Mouse (Mus musculus) lung, postnatal 14 days (tissue): Measurements from ENCODE around the gene Timmdc1.
"Not testable (repeated sequence)": the region's sequence is repeated elsewhere in the genome, so short reads cannot be mapped to it uniquely, and the experiment has no call there.

Experiments
- DNase-seq: peaks from one replicate; pipeline ENCODE4 v3.0.0; 2021

Timmdc1 gene

GRCm38 (mm10) chr16:38493890-38494289, 28.6 kb downstream of the Timmdc1 start:
- no peak for DNase-seq

DNA sequence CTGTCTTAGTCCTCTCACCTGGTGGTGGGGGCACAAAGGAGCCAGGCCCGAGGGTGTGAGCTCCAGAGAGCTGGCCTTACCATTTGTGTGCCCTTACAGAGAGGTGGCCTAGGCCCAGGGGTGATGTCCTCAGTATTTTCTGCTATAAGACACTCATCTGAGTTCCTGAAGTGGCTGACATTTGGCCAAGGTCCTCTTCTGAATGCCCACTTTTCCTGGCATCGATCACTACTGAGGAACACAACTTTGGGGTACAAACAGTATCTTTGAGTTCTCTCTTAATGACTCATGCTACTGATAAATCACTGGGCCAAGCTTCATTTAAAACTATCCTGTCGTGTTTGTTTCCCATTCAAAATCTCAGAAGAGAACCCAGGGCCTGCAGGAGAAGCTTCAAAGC, 29.9 kb downstream of the Timmdc1 start:
- DNase-seq = no peak

- DNase-seq = peak; percentile 4
These were observed 38.7 kb downstream of the Timmdc1 start for GRCm38 (mm10) chr16:38483582-38484309.

GRCm38 (mm10) chr16:38482780-38483562, 39.5 kb downstream of the Timmdc1 start:
- peak; percentile 61 for DNase-seq

DNA sequence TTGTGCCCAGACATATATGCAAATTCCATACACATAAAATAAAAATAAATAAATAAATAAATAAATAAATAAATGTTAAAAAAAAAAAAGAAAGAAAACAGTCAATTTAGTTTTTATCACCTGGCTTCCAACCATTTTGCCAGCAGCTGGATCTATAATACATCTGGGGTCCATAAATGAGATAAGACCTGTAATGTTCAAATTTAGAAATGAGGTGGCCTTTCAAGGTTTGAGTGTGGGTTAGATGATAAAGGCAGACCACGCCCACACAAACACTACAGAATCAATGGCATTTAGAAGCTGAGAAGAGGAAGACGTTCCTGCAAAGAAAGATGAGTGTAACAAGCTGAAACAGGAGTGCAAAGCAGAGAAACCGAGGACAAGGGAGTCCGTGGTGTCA, 41.1 kb downstream of the Timmdc1 start:
- DNase-seq = no peak

DNA sequence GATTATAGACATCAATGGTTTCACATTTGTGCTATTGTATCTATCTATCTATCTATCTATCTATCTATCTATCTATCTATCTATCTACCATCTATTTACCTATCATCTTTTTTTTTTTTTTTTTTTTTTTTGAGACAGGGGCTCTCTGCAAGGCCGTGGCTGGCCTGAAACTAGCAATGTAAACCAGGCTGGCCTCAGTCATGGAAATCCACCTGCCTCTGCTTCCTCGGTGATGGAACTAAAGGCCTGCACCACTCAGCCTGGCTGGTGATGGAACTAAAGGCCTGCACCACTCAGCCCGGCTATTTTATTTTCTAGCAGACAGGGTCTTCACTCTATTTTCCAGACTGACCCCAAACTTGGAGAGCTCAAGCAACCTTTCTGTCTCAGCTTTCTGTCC, 44.2 kb downstream of the Timmdc1 start:
- DNase-seq = no peak

DNA sequence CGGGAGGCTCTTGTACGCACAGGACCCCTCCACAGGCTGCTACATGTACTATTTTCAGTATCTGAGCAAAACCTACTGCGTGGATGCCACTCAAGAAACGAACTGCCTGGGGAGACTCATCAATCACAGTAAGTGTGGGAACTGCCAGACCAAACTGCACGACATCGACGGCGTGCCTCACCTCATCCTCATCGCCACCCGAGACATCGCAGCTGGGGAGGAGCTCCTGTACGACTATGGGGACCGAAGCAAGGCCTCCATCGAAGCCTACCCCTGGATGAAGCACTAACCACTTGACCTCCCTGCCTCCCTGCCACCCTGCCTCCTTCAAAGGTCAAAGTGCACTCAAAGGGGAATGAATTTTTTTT, 45.2 kb downstream of the Timmdc1 start:
- DNase-seq = not testable (repeated sequence)

- peak; percentile 41 for DNase-seq
These were observed 45.9 kb downstream of the Timmdc1 start for GRCm38 (mm10) chr16:38476312-38477240.

DNA sequence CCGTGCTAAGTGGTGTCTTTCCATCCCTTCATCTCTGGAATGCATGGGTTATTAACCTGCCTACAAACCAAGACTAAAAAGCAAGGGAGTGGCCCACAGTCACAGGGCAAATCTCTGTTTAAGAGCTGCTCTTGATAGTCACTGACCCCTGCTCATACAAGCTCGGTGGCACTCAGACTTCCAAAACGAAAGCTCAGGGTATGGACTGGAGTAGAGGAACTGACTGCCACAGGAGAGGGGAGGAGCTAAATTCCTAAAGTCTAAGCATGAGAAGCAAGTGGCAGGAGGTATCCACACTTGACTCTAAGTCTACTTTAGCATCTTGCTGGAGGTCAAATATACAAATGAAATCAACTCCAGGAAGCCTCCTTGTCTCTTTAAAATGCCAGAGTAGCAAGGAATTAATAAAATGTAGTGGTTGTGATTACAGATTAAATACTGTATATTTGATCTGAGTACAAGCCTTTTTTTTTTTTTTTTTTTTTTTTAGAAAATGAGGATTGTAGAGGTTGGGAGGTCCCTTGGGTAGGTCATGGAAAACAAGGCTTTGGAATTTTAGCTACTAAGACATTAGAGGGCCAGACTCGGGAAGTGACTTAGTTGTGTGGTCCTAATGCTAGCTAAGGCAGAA, 46.7 kb downstream of the Timmdc1 start:
- DNase-seq = no peak

- no peak for DNase-seq
These were observed 47.7 kb downstream of the Timmdc1 start for GRCm38 (mm10) chr16:38474677-38475286.

DNA sequence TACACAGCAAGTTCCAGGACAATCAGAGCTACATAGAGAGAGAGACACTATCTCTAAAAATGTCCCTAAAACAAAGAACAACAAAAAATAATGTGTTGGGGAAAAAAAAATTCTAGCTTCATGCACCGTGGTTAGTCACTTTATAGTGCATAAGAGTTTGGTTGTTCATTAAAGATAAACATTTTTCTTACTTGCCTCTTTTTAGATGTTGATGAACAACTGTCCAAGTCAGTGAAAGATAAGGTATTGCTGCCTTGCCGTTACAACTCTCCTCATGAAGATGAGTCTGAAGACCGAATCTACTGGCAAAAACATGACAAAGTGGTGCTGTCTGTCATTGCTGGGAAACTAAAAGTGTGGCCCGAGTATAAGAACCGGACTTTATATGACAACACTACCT, 48.8 kb downstream of the Timmdc1 start:
- DNase-seq = no peak

- no peak for DNase-seq
These were observed 50.0 kb downstream of the Timmdc1 start for GRCm38 (mm10) chr16:38472507-38472873.

DNA sequence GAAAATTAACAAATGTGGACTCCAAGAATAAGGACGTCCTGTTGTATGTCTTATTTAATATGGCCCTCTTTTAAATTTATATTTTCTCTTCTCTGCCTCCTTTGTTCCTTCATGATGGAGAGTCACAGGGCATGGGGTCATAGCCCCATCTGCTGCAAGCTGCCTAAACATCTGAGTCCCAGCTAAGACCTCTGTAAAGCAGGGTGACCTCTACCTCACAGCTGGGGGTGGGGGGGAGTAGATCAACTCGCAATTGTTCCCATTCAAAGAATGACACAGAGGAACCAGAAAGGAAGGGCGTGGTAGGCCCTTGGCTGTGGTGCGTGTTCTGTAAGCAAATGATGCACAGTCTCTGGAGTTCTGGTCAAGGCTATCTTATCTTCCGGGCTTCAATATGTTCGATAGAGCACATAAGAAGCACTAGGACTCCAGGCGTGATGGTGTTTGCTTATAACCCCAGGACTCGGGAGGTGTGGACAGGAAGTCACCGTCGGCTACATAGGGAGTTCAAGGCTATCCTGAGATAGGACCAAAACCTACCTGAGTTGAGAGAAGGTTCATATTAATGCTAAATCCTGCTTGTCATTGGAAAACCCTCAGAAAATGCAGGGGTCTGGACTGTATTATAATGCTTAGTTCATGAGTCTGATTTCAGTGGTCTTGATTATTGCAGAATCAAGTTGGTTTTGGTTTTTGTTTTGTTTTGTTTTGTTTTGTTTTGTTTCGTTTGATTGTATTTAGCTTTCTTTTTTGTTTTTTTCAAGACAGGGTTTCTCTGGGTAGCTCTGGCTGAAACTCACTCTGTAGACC, 50.6 kb downstream of the Timmdc1 start:
- no peak for DNase-seq

DNA sequence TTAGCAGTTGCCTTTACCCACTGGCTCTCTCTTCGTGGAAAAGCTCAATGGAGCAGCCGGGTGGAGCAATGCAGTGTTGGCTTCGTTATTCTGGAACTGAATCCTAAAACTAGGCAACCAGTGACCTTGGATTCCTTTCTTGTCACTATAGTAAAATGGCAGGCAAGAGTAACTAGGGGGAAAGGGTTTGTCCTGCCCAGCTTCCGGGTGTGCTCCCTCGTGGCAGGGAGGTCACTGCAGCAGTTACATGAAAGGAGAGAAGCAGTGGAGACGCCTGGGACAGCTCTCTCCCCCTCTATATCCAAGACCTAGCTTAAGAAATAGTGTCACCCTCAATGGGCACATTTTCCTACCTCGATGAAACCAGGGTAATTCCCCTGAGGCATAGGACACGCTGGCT, 53.0 kb downstream of the Timmdc1 start:
- DNase-seq = no peak

DNA sequence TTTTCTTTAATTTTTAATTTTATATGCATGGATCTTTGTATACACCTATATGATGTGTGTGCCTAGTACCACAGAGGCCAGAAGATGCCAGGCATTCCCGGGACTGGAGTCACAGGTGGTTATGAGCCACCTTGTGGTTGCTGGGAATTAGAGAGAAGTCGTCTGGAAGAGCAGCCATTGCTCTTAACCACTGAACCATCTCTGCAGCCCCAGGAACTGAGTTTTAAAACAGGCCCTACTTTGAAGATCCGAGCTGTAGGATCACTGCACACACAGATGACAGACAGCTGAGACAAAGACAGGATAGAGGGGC, 53.8 kb downstream of the Timmdc1 start:
- DNase-seq = no peak

DNA sequence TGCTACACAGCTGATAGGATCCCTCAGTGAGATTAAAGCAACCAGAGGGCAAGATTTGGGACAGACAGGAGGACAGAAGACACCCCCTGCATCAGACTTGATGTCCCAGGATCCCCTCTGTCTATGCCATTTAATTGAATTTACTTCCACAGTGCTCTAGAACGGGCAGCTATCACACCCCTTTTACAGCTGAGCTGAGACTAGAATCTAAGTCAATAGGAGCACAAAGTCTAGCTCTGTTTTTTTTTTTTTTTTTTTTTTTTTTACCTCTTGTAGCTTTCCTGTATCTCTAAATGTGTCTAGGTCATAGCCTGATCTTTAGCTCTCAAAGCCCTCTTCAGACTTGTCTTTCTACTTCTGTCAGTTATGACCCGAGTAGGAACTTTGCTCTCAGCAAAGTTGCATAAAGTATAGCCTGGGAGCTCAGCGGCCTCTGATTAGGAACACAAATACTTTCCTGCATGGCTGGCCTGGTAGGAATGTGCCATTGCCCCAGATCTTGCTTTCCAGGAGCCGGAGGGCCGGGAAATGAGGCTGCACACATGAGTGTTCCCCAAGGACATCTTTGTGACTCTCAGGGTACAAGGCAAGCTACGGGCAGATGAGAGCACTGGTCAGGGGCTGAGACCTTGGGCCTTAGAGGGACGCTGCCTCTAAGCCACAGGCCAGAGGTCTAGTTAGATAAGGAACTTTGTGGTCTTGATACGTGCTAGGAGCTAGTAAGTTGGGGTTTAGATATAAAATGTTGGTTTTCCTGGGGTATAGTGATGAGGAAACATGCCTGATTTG, 54.4 kb downstream of the Timmdc1 start:
- DNase-seq = no peak

- no peak for DNase-seq
These were observed 55.2 kb downstream of the Timmdc1 start for GRCm38 (mm10) chr16:38467091-38467916.

DNA sequence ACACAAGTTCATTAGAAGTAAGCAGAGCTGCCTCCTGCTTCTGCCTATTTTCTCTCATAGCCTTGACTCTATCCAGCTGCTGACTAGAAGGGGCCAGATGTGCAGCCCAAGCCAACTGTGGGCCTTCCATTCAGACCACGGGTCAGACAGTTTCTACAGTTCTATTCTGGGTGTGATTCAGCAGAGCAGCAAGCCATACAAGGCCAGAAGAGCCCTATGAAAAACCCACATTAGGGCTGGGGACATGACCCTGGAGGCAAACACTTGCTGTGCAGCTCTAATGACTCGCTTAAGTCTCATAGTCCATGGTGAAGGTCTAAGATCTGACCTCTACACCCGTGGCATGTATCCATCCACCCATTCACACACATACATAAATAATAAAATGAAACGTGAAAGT, 56.4 kb downstream of the Timmdc1 start:
- DNase-seq = no peak

- DNase-seq = no peak
These were observed 59.2 kb downstream of the Timmdc1 start for GRCm38 (mm10) chr16:38463305-38463704.

DNA sequence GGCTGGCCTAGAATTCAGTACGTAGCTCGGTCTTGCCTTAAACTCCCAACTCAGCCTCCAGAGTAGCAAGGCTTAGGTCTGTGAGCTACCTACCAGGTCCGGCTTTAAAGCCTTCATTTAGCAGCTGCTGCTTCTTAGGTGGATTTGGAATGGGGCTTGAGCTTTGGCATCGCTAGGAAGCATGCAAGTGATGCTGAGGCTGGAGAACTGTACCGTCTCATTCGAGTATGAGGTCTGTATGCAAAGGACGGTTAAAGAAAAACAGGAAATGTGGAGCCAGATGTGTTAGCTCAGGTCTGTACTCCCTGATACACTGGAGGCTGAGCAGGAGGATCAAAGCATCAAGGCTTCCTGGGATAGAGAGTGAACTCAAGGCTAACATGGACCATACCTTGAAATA, 60.3 kb downstream of the Timmdc1 start:
- DNase-seq = no peak
